Mouse (Mus musculus): ENCODE data around the gene Lhfpl4. TPM values are rescaled to one million over a fixed set of nuclear protein-coding genes. Genes with fewer than 3 reads are reported as not detected.

Gene Lhfpl4
- polyA plus RNA-seq (2014; fragmentation: Illumina TruSeq; extraction: RNeasy Lipid Tissue Mini Kit (QIAGEN cat#74804)) = 0.20 TPM

DNA sequence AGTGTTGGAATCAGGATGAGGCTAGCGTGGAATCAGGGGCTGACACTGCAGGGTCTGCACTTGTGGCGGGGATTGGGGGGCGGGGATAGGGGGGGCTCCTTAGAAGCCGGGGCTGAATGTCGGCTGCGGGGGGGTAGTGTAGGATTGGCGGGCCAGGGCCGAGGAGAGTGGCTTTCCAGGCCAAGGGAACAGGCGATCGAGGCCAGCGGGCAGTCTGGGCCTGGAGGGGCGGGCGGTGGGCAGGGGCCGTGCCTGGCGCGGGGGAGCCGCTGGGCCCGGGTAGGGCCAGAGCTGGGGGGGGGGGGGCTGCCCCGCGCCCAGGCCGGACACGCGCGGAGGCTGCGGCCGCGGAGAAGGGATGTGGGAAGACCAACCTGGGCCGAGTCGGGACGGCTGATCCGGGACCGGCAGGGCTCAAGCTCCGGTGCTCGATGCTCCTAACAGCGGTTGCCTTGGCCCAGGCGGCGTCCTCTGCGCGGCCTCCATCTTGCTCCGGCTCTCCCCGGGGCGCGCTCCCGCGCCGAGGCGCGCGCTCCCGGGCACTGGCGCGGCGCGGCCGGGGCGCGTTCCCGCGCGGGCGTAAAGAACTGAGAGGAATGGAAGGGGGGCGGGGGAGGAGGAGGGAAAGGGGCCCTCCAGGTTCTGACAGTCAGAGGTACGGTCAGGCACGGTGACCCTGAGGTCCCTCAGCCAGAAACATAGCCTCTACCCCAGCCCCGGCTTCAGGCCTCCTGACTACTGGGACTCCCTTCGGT lies at the start of gene Lhfpl4:
Gene Lhfpl4 (minus strand): TSS at position 544 of the 755 bp plus-strand sequence.

DNA sequence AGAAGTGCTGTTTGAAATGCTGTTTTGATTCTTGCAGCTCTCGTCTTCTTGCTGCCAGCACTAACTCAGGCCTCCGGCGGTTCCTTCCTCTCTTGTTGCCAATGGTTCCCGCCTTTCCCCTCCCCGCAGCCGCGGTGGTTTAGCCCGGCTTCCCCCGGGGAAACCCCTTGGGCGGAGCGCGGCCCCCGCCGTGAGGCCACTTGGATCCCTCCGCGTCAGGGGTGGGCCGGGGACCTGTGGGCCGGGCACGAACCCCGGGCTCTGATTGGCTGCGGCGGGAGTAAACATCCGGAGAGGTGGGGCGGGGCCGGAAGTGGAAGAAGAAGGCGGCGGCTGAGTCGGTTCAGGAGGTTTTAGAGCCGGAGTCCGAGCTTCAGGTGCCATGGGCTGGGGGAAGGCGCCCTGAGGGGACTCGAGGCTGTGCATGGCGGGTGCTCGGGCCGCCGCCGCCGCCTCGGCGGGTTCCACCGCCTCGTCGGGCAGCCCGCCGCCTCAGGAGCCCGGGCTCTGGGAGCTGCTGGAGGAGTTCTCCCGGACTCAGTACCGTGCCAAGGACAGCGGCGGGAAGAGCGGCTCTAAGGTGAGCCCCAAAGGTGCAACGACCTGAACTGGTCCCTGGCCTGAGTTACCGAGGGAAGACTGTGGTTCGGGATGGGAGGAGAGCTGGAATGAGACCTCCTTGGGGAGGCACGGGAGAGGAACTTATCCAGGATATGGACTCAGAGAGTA lies 42.5 kb upstream of the Lhfpl4 start, which contains the start of gene Mtmr14:
Gene Mtmr14 (plus strand): TSS at position 302 of the 729 bp plus-strand sequence.

Other genes with a start within 250 kb of the Lhfpl4 start
- 16.3 TPM for gene Srgap3, start 248.1 kb downstream of the Lhfpl4 start, polyA plus RNA-seq (2014; fragmentation: Illumina TruSeq; extraction: RNeasy Lipid Tissue Mini Kit (QIAGEN cat#74804))
- gene Thumpd3, start 149.2 kb downstream of the Lhfpl4 start, polyA plus RNA-seq (2014; fragmentation: Illumina TruSeq; extraction: RNeasy Lipid Tissue Mini Kit (QIAGEN cat#74804)) = 108 TPM
- 194 TPM for gene Setd5, start 118.0 kb downstream of the Lhfpl4 start, polyA plus RNA-seq (2014; fragmentation: Illumina TruSeq; extraction: RNeasy Lipid Tissue Mini Kit (QIAGEN cat#74804))
- gene Mtmr14, start 42.5 kb upstream of the Lhfpl4 start, polyA plus RNA-seq (2014; fragmentation: Illumina TruSeq; extraction: RNeasy Lipid Tissue Mini Kit (QIAGEN cat#74804)) = 35.6 TPM
- 0.20 TPM for gene Cpne9, start 86.9 kb upstream of the Lhfpl4 start, polyA plus RNA-seq (2014; fragmentation: Illumina TruSeq; extraction: RNeasy Lipid Tissue Mini Kit (QIAGEN cat#74804))
- gene Brpf1, start 111.8 kb upstream of the Lhfpl4 start, polyA plus RNA-seq (2014; fragmentation: Illumina TruSeq; extraction: RNeasy Lipid Tissue Mini Kit (QIAGEN cat#74804)) = 3.5 TPM
- gene Ogg1, start 131.6 kb upstream of the Lhfpl4 start, polyA plus RNA-seq (2014; fragmentation: Illumina TruSeq; extraction: RNeasy Lipid Tissue Mini Kit (QIAGEN cat#74804)) = 3.6 TPM
- gene Camk1, start 148.6 kb upstream of the Lhfpl4 start, polyA plus RNA-seq (2014; fragmentation: Illumina TruSeq; extraction: RNeasy Lipid Tissue Mini Kit (QIAGEN cat#74804)) = 23.9 TPM
- 3.1 TPM for gene Tada3, start 182.5 kb upstream of the Lhfpl4 start, polyA plus RNA-seq (2014; fragmentation: Illumina TruSeq; extraction: RNeasy Lipid Tissue Mini Kit (QIAGEN cat#74804))
- gene Arpc4, start 182.7 kb upstream of the Lhfpl4 start, polyA plus RNA-seq (2014; fragmentation: Illumina TruSeq; extraction: RNeasy Lipid Tissue Mini Kit (QIAGEN cat#74804)) = 117 TPM
- gene Ttll3, start 193.9 kb upstream of the Lhfpl4 start, polyA plus RNA-seq (2014; fragmentation: Illumina TruSeq; extraction: RNeasy Lipid Tissue Mini Kit (QIAGEN cat#74804)) = not detected
- gene Rpusd3, start 224.0 kb upstream of the Lhfpl4 start, polyA plus RNA-seq (2014; fragmentation: Illumina TruSeq; extraction: RNeasy Lipid Tissue Mini Kit (QIAGEN cat#74804)) = not detected
- gene Cidec, start 240.4 kb upstream of the Lhfpl4 start, polyA plus RNA-seq (2014; fragmentation: Illumina TruSeq; extraction: RNeasy Lipid Tissue Mini Kit (QIAGEN cat#74804)) = 0.54 TPM
- 22.8 TPM for gene Jagn1, start 247.2 kb upstream of the Lhfpl4 start, polyA plus RNA-seq (2014; fragmentation: Illumina TruSeq; extraction: RNeasy Lipid Tissue Mini Kit (QIAGEN cat#74804))

Measured in ovary, adult 10 weeks (tissue).